Mouse (Mus musculus) adrenal gland (tissue): ENCODE results near the gene Bad.

Experiments
- intact Hi-C: fragments of 180-260 bp; cut with DNase I; formaldehyde crosslinking; loops from one replicate; pipeline ENCODE4 v1.15.1; 2025

Gene Bad

DNA sequence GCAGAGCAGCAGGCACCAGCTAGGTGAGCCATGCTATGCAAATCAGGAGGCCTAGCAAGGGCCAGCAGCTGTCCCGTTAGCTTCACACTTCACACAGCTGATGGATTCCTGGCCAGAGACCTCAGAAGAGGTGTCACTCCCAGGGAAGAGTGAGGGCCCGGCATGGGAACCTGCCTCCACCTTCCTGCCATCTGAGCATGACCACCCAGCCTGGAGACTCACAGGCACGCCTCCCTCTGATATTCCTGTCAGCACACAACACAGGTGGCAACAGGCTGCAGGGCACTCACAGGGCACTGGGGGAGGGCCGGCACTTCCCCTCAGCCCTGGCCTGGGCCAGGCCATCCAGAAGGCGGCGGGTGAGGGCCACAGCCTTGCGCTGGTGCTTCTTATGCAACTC lies 13.8 kb downstream of the Bad start:
- intact Hi-C loops = no loop called here

DNA sequence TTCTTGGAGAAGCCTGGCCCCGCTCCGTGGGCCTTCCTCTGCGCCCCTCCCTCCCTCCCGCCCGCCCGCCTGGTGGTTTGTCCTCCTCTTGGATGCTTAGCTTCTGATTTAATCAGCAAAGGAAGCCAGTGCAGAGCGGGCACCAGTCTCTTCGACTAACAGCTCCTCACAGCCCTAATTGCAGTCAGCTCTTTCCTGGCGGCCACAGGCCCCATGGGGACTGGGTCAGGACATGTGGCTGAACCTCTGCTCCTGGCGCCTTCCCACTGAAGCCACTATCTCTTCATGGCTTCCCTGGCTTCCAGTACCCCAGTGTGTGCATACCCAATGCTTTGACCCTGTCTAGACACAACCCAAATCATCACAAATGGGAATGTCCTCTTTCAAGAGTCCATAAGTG lies 14.8 kb downstream of the Bad start:
- intact Hi-C loops = no loop called here

DNA sequence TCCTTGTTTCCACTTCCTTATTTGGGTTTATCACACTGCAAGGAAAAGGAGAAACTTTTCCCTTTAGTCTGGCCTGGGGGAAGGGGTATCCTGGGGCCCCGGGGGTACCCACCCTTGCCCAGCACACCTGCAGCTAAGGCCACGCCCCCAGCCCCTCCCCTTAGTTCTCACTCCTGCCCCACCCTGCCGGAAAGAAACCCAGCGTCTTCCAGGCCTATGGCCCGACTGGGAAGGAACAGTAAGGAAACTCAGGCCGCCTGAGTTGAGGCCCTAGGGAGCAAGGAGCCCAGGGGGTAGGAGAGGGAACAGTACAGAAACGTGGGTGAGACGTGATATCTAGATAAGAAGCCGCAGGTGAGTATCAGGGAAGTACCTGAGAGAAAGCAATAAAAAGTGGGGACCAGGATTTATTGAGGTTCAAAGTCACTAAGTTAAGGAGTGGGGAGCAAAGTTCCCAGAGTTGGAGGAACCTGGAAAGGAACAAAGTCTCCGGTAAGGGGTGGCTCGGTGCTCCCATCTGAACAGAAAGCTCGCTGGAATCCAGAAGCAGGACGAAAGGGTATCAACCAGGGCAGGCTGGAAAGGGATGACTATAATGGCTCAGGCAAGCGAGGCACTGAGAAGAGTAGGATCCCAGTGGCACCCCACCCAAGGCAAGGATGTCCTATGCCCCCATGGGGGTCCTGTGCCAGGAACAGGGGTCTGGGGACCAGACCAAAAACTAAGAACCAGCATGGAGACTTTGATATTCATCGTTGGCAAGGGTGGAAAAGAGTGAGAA lies 27.0 kb downstream of the Bad start:
- intact Hi-C loops = no loop called here

DNA sequence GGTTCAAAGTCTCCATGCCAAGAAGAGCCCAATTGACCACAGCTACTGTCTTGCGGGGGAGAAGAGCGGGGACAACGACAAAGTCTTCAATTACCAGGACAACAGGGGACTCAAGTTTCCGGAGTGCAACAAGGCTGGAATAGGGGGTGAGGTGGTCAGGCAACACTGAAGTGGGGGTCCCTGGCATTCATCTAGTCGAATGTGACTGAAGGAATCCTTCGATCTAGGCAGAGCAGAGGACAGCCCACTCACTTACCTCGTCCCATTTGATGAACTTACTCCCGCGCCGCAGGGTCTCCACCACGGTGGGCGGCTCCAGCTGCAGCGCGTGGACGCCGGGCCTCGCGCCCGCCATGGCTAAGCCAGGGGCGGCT lies 27.6 kb downstream of the Bad start:
- intact Hi-C loops = no loop called here

DNA sequence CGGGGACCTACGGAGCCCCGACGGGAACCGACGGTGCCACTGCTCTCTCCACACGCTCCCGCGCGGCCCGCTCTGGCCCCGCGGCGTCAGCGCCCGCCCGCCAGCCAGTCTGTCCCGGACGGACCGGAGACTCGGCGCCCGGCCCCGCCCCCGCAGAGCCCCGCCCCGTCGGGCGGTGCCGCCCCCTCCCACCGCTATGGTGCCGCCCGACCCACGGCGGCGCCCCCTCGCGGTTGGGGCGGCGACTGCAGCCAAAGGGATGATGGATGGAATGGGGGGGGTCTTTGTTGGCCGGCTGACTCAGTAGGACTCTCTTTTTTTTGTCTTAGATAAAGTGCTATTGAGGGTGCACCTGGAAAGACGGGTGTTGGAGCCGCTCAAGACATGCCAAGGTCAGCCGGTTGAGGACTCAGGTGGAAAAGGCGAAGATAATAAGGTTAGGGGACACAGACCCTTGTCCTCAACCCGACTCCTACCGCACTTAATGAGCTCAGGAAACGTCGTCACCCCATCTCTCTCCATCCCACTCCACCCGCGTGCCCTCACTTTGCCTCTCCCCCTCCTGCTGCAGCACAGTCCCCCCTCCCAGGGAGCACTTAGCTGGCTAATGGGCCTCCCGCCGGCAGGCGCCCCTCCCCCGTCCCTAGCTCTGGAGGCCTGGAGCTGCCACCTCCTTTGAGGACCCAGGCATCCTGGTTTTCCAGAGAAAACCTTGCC lies 28.2 kb downstream of the Bad start:
- intact Hi-C loops = loop anchor here (5.0 kb wide), 1 partner anchor 43 kb away; the partner anchor contains the start of gene Catsperz

DNA sequence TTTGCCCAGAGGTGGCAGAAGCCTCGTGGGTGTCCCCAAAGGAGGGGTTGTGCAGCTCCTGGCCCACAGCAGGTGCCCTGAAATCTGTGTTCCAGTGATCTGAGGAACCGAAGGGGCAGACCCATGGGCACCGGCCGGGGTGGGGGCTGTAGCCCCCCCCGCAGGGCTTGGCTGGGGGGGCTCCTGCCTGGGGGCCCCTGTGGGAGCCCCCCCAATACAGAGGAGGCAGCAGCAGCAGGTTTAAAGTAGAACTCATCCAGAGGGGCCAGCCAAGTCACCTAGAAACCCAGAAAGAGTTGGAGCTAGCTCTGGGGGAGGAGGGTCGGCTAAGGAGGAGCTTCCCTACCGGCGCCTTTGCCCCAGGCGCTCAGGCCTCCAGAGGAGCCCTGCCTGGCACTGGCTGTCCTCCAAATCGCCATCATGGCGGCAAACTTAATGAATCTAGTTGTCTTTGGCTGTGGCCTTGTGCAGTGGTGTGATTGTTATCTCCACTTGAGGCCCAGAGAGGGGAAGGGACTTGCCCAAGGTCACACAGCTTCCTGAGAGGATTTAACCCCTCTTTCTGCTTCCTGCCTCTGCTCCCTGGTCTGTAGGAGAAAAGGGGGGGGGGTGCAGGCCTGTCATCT lies 28.9 kb downstream of the Bad start:
- intact Hi-C loops = loop anchor here (5.0 kb wide), 1 partner anchor 43 kb away; the partner anchor contains the start of gene Catsperz

DNA sequence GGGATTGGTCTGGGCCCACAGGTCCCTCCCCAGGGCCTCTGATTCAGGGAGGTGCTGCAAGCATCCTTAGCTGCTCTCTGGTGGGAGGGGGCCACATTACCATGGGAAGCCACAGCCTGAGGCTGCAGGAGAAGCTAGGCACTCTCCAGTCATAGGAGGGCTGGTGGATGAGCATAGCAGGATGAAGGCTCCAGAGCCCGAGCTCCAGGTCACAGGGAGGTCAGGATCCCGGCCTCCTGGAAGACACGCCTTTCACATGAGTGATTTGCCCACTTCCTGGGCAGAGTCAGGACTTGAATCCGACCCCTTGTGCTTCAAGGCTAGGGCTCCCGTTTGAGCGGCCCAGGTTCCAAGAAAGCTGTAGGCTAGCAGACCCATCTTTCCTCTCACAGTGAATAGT lies 30.0 kb downstream of the Bad start:
- intact Hi-C loops = loop anchor here (5.0 kb wide), 1 partner anchor 44 kb away; the partner anchor contains the start of gene Catsperz

DNA sequence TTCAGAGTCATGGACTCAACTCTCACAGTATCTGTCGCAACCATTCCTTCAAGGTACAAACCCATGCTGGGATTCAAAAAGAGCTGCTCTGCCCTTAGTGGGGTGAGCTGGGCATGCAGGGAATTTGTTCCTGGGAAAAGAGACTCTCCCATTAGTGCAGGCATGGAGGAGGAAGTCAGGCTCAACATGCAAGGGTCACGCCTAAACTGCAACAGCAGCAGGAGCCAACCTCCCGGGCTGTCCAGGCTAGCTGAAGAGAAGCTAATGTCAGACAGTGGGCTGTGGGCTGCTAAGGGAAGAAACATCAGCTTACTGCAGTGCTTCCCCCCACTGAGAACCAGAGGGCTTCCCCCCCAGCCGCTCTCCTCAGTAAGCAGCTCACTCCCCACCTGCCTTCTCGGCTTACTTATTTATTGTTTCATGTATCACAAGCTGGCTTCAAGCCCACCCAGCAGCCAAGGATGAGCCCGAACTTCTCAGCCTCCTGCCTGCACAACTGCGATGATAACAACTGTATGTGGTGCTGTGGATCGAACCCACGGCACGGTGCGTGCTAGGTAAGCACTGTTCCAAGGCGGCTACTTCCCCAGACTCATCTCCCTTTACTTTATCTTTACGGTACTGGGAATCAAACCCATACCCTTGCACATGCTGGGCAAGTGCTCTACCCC lies 30.7 kb downstream of the Bad start:
- intact Hi-C loops = loop anchor here (5.0 kb wide), 1 partner anchor 45 kb away; the partner anchor contains the start of gene Catsperz

DNA sequence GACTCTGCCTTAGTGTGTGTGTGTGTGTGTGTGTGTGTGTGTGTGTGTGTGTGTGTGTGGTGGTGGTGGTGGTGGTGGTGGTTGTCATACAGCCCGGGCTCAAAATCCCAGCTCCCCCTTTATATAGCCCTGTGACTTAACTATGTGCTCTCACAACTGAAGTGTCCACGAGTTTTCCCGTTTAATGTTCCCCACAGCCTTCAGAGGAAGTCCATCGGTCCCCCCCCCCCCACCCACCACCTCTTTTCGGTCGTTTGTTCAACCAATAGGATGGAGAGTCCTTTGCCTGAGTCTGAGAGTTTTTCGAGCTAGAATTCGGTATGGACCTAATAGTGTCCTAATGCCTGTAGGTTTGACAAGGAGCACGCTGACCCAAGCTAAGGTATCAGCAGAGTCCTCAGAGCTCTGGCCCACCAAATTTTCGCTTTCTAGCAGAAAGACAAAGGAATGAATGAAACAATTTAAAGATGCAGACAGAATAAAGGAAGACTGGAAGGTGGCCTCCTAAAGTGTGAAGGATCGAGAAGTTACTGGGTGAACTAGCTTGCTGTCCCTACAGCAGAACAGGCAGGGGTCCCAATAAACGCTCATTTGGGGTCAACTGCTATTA lies 32.0 kb downstream of the Bad start:
- intact Hi-C loops = loop anchor here (5.0 kb wide), 1 partner anchor 46 kb away; the partner anchor contains the start of gene Catsperz

DNA sequence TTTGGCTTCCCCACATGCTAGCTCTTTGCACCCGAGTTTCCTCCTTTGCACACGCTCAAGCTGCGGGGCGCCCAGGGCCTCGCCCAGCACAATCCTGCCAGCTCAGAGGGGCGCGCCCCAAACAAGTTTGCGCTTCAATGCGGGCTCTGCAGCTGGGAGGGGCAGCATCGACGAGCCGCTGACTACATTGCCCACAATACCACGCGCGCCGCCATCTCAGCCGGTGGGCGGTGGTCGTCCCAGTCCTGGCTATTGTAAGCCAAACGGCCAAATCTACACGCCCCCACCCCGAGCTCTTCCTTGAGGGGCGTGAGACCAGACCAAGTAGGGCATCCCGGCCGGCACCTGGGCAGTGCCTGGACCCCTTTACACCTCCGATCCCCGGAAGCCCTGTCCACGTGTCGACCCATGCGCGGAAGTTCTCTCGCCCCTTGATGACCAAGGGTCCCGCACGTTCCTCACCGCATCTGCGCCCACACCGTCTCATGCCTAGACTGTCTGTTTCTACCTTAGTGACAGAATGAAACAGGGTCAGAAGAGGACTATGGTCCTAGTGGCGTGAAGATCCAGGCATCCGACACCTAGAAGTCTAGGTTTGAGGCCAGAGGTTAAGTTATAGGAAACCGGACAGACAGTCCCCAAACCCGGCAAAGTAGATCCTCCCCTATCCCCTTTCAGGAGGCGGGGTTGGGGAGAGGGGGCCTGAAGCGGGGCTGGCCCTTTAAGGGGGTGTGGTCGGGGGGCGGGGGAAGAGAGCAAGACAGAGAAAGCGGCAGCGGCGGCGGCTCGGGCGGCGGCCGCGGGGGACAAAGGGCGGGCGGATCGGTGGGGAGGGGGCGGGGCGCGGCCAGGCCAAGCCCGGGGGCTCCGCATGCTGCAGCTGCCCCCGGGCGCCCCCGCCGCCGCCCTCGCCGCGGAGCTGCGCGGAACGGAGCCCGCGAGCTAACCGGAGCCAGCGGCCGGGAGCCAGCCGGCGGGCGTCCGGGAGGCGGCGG lies 32.8 kb downstream of the Bad start, which contains the start of gene Ppp1r14b:
TSS of gene Ppp1r14b (plus strand) at position 758 of the 995 bp plus-strand sequence.
- intact Hi-C loops = loop anchor here (5.0 kb wide), 2 partner anchors 32 to 47 kb away; partner anchors contain the start of genes Bad, Catsperz and Gpr137

DNA sequence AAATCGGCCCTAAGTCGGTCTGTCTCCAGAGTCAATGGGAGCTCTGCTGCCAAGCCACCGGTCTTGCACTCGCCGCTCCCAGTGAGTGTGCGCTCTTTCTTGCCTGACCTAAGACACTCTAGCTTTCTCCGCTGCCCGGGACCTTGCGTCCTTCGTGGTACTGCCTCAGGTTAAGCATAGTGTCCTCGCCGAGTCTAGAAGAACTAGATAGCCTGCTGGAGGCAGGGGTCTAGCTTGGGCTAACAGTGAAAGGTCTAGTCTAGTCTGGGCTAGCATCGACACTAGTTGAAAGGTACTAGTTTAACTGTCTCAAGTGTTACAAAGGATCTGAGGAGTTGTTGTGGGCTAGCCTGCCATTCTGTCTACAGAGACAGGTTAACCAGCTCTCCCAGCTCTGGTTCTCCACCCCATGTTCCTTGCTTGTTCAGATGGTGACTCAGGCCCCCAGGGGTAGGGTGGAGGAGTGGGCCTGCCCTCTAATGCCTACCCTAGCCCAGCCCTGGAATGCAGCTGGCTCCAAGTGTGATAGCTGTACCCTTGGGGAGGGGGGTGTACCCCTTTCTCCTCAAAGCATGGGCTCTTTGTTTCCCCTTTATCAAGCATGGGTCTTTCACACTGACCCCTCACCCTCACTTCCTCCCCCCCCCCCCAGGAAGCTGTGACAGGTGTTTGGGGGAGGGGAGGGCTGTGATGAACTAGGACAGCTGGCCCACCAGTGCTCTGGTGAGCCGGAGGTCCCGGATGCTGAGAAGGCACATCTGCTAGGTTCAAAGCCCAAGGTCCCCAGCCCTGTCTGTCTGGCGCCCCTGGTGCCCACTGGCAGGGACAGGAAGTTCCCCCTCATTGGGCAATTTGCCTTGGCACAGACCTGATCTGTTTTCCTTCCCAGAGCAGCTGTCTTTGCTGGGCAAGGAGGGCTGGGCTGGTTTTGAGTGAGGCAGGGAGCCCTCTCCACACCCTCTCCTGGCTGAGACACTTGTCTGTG lies 34.2 kb downstream of the Bad start, which contains the start of gene Plcb3:
TSS of gene Plcb3 (minus strand) at position 934 of the 985 bp plus-strand sequence.
- intact Hi-C loops = loop anchor here (5.0 kb wide), 1 partner anchor 34 kb away; the partner anchor contains the start of genes Bad and Gpr137

DNA sequence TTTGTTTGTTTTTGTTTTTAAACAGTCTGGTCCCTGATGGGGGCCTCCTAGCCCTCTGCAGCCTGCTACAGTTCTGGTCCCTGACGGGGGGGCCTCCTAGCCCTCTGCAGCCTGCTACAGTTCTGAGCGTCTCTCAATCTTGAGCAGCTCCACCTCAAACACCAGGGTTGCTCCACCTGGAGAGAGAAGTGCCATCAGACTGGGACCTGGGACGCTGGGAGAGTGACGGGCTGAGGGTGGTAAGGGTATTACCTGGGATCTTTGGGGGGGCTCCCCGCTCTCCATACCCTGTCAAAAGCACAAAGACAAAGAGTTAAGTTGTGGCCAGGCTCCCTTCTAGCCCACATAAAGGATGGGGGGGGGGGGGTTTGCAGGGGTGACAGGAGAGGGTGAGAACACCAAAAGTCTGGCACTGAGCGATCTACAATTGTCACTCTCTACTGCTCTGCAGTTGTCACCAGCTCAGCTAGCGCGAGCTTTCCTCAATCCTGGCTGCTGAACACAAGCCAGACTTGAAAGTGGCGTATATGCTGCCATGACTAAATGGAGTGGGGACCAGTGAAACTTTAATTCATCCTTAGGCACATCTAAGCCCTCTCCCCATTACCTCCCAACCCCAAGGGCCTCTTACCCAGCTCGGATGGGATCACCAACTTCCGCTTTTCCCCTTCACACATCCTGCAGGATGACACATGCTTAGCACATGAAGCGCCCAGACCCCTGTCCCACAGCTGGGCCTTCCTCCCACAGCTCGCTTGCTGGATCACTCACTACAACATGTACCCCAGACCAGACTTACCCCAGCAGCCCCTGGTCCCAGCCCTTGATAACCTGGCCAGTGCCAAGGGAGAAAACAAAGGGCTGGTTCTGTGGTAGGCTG lies 36.3 kb downstream of the Bad start:
- intact Hi-C loops = loop anchor here (5.0 kb wide), 1 partner anchor 36 kb away; the partner anchor contains the start of genes Bad and Gpr137

DNA sequence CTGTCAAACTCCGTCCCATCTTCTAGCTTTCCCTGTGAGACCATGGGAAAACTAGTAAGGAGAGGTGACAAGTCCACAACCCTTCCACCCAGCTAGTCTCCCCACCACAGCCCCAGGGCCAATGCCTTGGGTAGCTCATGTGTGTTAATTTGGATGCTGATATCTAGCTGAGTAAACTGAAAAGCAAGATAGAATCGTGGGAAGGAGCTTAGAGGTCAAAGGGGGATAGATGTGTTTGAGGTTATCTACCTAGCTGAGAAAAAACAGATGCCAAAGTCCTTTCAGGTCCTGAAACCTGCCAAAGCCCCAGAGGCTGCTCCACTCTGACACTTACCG lies 36.9 kb downstream of the Bad start:
- intact Hi-C loops = loop anchor here (5.0 kb wide), 1 partner anchor 36 kb away; the partner anchor contains the start of genes Bad and Gpr137

DNA sequence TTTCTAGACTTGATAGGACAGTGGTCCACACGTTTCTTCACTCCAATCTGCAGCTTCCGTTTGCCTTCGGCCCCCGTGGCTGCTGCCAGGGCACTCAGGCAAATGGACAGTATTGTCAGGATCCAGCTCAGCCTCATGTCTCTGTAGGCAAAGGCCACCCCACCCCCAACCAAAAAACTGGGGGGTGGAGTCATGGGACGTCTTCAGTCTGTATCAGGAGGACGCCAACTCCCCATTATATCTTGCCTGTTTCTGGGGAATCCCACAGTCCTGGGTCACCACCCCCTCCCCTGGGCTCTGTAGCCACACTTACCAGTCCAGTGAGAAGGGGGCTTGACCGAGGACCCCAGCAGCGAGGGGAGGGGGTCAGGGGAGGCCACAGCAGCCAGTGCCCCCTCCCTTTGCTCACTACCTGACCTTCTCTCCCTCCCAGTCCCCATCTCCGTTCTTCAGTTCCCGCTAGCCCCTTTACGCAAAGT lies 37.4 kb downstream of the Bad start:
- intact Hi-C loops = loop anchor here (5.0 kb wide), 1 partner anchor 37 kb away; the partner anchor contains the start of genes Bad and Gpr137

DNA sequence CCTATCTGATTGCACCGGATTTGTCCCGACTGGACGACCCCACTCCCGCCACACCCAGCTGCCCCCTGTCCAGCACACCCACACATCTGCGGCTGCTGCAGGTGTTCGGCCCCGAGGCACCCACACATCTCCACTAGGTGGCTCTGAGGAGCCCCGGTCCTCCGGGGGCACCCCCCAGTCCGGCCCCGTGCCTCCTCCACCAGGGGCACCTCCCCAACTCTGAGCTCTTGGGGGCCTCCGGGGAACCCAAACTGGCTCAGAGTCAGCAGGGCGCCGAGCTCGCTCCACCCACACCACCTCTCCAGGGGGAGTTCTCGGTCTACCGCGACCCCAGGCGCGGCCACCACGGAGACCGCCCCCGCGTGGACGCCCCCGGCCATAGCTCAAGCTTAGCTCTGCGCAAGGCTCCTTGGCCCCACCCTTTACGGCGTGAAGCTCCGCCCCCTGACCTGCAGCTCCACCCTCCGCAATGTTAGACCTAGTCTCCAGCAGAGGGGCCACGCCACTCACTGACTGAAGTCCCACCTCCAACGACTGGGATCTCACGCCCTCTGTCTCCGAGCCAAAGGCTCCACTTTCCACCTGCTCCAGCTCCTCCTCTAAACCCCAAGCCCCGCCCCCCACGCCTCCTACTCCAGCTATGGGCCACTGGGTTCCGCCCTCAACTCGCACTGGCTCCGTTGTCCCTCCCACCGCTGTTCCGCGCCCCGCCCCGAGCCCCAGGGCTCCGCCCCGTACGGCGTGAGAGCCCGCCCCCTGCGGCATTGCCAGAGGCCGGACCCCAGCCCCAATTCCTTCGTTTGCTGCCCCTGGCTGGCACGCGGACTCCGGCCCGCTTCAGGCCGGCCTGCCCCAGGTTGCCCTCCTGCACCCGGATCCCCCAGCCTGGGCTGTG lies 38.1 kb downstream of the Bad start:
- intact Hi-C loops = loop anchor here (5.0 kb wide), 1 partner anchor 37 kb away; the partner anchor contains the start of genes Bad and Gpr137
